24 mouse cellular contexts compared by ENCODE assay signal in the genomic region with DNA sequence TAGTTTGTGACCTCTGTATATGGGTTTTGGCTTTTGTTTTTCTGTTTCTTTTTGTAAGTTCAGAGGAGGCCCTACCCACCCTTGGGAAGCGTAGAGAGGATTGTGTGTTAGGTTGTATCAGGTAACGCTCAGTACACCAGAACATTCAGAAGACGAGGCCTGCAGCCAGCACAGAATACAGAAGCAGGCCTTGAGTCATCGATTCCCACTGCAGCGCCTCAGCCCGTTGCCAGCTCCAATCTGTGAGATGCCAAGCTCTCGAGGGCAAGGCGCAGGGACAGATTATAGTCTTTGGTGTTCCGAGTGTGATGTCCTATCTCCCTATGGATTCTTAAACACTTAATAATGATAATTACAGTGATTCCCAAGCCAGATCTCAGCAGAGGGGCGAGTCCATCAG.
DNase-seq lines count a peak whose midpoint lies in the region; ATAC-seq lines count a peak whose summit lies in the region.
"Had no signal": no experiment of that assay in that cellular context is flagged by ENCODE, and none has a peak within 500 bp of the region (broad histone marks: within the 10 kb centered on the region; RNA-seq: fewer than 3 reads in every experiment).

No protein-coding gene starts in this region.

- WGBS in midbrain, embryonic 13.5 days = 70% methylated on average over 10 of the region's 10 CpGs
- WGBS in midbrain, embryonic 11.5 days = 71% methylated on average over 10 of the region's 10 CpGs
- 26% methylated on average over 10 of the region's 10 CpGs for WGBS in embryonic facial prominence, embryonic 12.5 days
- WGBS in limb, embryonic 11.5 days = 45% methylated on average over 10 of the region's 10 CpGs
- 84% methylated on average over 10 of the region's 10 CpGs for WGBS in liver, embryonic 11.5 days

- no peaks in the 10 kb centered on the region for H3K27me3 ChIP-seq in midbrain, embryonic 13.5 days
- H3K27me3 ChIP-seq in midbrain, embryonic 11.5 days (ENCODE audit: control insufficient read depth, insufficient read depth, low read length) = no peaks in the 10 kb centered on the region
- no peaks in the 10 kb centered on the region for H3K27me3 ChIP-seq in embryonic facial prominence, embryonic 12.5 days
- H3K27me3 ChIP-seq in limb, embryonic 11.5 days (ENCODE audit: control insufficient read depth, insufficient read depth, low read length) = no peaks in the 10 kb centered on the region
- H3K27me3 ChIP-seq in liver, embryonic 11.5 days (replicated peaks; ENCODE audit: control insufficient read depth, insufficient read depth, low read length) = 0 out of 2 replicates have a peak, but pooled peaks cover under 1% of the 10 kb centered on the region
- H3K27me3 ChIP-seq: hindbrain, embryonic 13.5 days had no signal

- H3K4me3 ChIP-seq in midbrain, embryonic 13.5 days (replicated peaks) = no peak overlapping the region
- H3K4me3 ChIP-seq in midbrain, embryonic 11.5 days (ENCODE audit: low read depth, low read length) = no peak overlapping the region
- no peak overlapping the region for H3K4me3 ChIP-seq in embryonic facial prominence, embryonic 12.5 days
- H3K4me3 ChIP-seq in limb, embryonic 11.5 days (ENCODE audit: low read depth, low read length) = no peak overlapping the region
- no peak overlapping the region for H3K4me3 ChIP-seq in liver, embryonic 11.5 days (ENCODE audit: low read depth, low read length)
- H3K4me3 ChIP-seq: erythroblast, embryonic 14.5 days; heart, adult 2 months; hindbrain, embryonic 13.5 days; left cerebral cortex, adult 2 months; liver, embryonic 13.5 days had no signal

- no peak for ATAC-seq in midbrain, embryonic 13.5 days
- ATAC-seq in midbrain, embryonic 11.5 days (ENCODE audit: low FRiP score) = no peak
- ATAC-seq in embryonic facial prominence, embryonic 12.5 days (ENCODE audit: insufficient number of reproducible peaks, insufficient read depth, low FRiP score, low TSS enrichment) = no peak
- 0 out of 2 replicates have a peak, but pooled peaks have one; percentile 6 for ATAC-seq in limb, embryonic 11.5 days (ENCODE audit: insufficient number of reproducible peaks, low FRiP score, low TSS enrichment, low read depth)
- no peak for ATAC-seq in liver, embryonic 11.5 days (replicated peaks; ENCODE audit: low FRiP score)
- ATAC-seq: forebrain, postnatal 0 days; inflammation-experienced regulatory T-cells, adult 6 months had no signal

- H3K27ac ChIP-seq in midbrain, embryonic 13.5 days = peak overlapping the region; percentile 17; the same call in 1 of the 2 replicates
- no peak overlapping the region for H3K27ac ChIP-seq in midbrain, embryonic 11.5 days (ENCODE audit: low read depth, low read length)
- H3K27ac ChIP-seq in embryonic facial prominence, embryonic 12.5 days = peak overlapping the region; percentile 60; the same call in 1 of the 2 replicates
- no peak overlapping the region for H3K27ac ChIP-seq in limb, embryonic 11.5 days (replicated peaks; ENCODE audit: low read depth, low read length)
- H3K27ac ChIP-seq in liver, embryonic 11.5 days (ENCODE audit: low read depth, low read length) = no peak overlapping the region
- H3K27ac ChIP-seq: heart, adult 2 months; hindbrain, embryonic 13.5 days; kidney, postnatal 0 days; left cerebral cortex, adult 2 months; liver, embryonic 13.5 days had no signal

- no peak overlapping the region for H3K9ac ChIP-seq in midbrain, embryonic 13.5 days (replicated peaks)
- H3K9ac ChIP-seq in midbrain, embryonic 11.5 days (ENCODE audit: low read length) = no peak overlapping the region
- no peak overlapping the region for H3K9ac ChIP-seq in embryonic facial prominence, embryonic 12.5 days
- H3K9ac ChIP-seq in limb, embryonic 11.5 days (ENCODE audit: low read length) = no peak overlapping the region
- H3K9ac ChIP-seq in liver, embryonic 11.5 days (ENCODE audit: low read depth, low read length) = no peak overlapping the region
- H3K9ac ChIP-seq: forebrain, postnatal 0 days; hindbrain, embryonic 13.5 days; liver, embryonic 13.5 days had no signal

- DNase-seq in adrenal gland, postnatal 10 days = peak; percentile 14
- no peak for DNase-seq in adrenal gland, postnatal 14 days
- DNase-seq in midbrain, embryonic 11.5 days (ENCODE audit: low spot score, missing footprints) = no peak
- DNase-seq in limb, embryonic 11.5 days (ENCODE audit: low spot score) = no peak
- no peak for DNase-seq in urinary bladder, postnatal 4 days (ENCODE audit: low spot score in 2 of 2)
- no peak for DNase-seq in liver, embryonic 11.5 days (ENCODE audit: low spot score)
- DNase-seq: adrenal gland, postnatal 36 days; cerebellum, adult 11-12 months; cerebellum, postnatal 25 days; forebrain, postnatal 0 days; gastrocnemius, postnatal 36 days; heart, adult 2 months; heart, postnatal 36 days; kidney, adult 2 months; liver, embryonic 13.5 days; lung, adult 2 months; lung, postnatal 14 days had no signal

- no peak overlapping the region for H3K4me2 ChIP-seq in midbrain, embryonic 13.5 days (replicated peaks)
- no peak overlapping the region for H3K4me2 ChIP-seq in midbrain, embryonic 11.5 days
- no peak overlapping the region for H3K4me2 ChIP-seq in embryonic facial prominence, embryonic 12.5 days (replicated peaks)
- H3K4me2 ChIP-seq in limb, embryonic 11.5 days (ENCODE audit: low read depth, severe bottlenecking) = no peak overlapping the region
- no peak overlapping the region for H3K4me2 ChIP-seq in liver, embryonic 11.5 days
- H3K4me2 ChIP-seq: hindbrain, embryonic 13.5 days; liver, embryonic 13.5 days had no signal

- peaks cover 15% of the 10 kb centered on the region for H3K4me1 ChIP-seq in midbrain, embryonic 13.5 days (replicated peaks)
- no peaks in the 10 kb centered on the region for H3K4me1 ChIP-seq in midbrain, embryonic 11.5 days (ENCODE audit: control insufficient read depth, insufficient read depth, low read length)
- peaks cover 10% of the 10 kb centered on the region; the same call in 1 of the 2 replicates for H3K4me1 ChIP-seq in embryonic facial prominence, embryonic 12.5 days
- peaks cover 8% of the 10 kb centered on the region; the same call in 1 of the 2 replicates for H3K4me1 ChIP-seq in limb, embryonic 11.5 days (ENCODE audit: control insufficient read depth, insufficient read depth, low read length)
- no peaks in the 10 kb centered on the region for H3K4me1 ChIP-seq in liver, embryonic 11.5 days (replicated peaks; ENCODE audit: control insufficient read depth, insufficient read depth, low read length)
- H3K4me1 ChIP-seq: hindbrain, embryonic 13.5 days; liver, embryonic 13.5 days had no signal

- H3K36me3 ChIP-seq in midbrain, embryonic 13.5 days = peaks cover 24% of the 10 kb centered on the region; the same call in 1 of the 2 replicates
- no peaks in the 10 kb centered on the region for H3K36me3 ChIP-seq in midbrain, embryonic 11.5 days (ENCODE audit: control insufficient read depth, insufficient read depth, low read length)
- H3K36me3 ChIP-seq in embryonic facial prominence, embryonic 12.5 days = peaks cover 7% of the 10 kb centered on the region; the same call in 1 of the 2 replicates
- no peaks in the 10 kb centered on the region for H3K36me3 ChIP-seq in limb, embryonic 11.5 days (ENCODE audit: control insufficient read depth, insufficient read depth, low read length)
- H3K36me3 ChIP-seq in liver, embryonic 11.5 days (ENCODE audit: control insufficient read depth, insufficient read depth, low read length) = no peaks in the 10 kb centered on the region
- H3K36me3 ChIP-seq: hindbrain, embryonic 13.5 days; liver, embryonic 13.5 days had no signal

- H3K9me3 ChIP-seq in midbrain, embryonic 13.5 days = no peaks in the 10 kb centered on the region
- no peaks in the 10 kb centered on the region for H3K9me3 ChIP-seq in midbrain, embryonic 11.5 days (ENCODE audit: control insufficient read depth, low read length)
- H3K9me3 ChIP-seq in embryonic facial prominence, embryonic 12.5 days = no peaks in the 10 kb centered on the region
- no peaks in the 10 kb centered on the region for H3K9me3 ChIP-seq in limb, embryonic 11.5 days (ENCODE audit: control insufficient read depth, low read length)
- H3K9me3 ChIP-seq in liver, embryonic 11.5 days (ENCODE audit: control insufficient read depth, low read length) = no peaks in the 10 kb centered on the region
- H3K9me3 ChIP-seq: hindbrain, embryonic 13.5 days; liver, embryonic 13.5 days had no signal

Comparison
In these comparisons a context has a peak if more than half of its experiments do, and no peak if none do; other contexts are left out.
1. H3K27ac ChIP-seq: peak in midbrain, embryonic 13.5 days (single experiment) and embryonic facial prominence, embryonic 12.5 days (single experiment); none in midbrain, embryonic 11.5 days (single experiment), limb, embryonic 11.5 days (single experiment) and liver, embryonic 11.5 days (single experiment).